Mouse (Mus musculus): ENCODE data around the gene Myo5c. TPM values are rescaled to one million over a fixed set of nuclear protein-coding genes. Genes with fewer than 3 reads are reported as not detected.

Myo5c gene
- polyA plus RNA-seq, 1 experiment = 2.0 TPM

GRCm38 (mm10) chr9:75274486-75274885, 42.7 kb downstream of the Myo5c start:
- DNase-seq (ENCODE audit: extremely low spot score in 1 of 2, low spot score in 1 of 2) = no peak

DNA sequence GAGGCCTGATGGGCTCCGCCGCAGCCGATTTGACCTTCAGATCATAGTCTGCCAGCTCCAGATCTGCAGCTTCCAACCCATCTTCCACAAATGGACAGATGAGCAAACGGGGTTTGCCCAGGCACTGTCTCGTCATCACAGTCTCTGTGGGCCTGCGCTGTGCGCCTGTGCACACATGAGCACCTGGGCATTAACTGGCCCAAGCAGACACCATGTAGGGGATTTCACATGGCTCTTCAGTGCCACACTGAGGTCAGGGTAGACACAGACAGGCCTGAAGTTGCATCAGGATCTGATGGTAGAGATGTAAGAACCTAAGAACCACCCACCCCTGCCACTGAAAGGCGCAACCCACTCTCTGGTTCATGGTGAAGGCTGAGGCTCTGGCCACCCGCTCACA, 43.2 kb downstream of the Myo5c start:
- no peak for DNase-seq (ENCODE audit: extremely low spot score in 1 of 2, low spot score in 1 of 2)

DNA sequence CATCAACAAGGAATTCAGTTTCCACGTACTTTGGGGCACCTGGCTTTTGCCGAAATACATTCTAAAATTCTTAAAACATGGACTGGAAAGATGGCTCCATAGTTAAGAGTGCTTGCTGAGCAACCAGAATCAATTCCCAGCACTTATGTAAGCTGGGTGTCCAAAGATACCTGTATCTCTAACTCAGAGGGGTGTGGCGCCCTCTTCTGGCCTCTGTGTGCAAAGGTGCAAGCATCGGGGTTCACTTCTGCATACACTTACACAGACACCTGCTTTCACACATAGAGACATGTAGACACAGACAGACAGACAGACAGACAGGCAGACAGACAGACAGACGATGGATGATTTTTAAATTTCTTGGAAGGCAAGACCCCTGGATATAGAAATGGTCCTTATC, 49.0 kb downstream of the Myo5c start:
- DNase-seq (ENCODE audit: extremely low spot score in 1 of 2, low spot score in 1 of 2) = peak in 1 of 2 experiments; percentile 76

- DNase-seq (ENCODE audit: extremely low spot score in 1 of 2, low spot score in 1 of 2) = no peak
Measured at GRCm38 (mm10) chr9:75282179-75282578, 50.4 kb downstream of the Myo5c start.

DNA sequence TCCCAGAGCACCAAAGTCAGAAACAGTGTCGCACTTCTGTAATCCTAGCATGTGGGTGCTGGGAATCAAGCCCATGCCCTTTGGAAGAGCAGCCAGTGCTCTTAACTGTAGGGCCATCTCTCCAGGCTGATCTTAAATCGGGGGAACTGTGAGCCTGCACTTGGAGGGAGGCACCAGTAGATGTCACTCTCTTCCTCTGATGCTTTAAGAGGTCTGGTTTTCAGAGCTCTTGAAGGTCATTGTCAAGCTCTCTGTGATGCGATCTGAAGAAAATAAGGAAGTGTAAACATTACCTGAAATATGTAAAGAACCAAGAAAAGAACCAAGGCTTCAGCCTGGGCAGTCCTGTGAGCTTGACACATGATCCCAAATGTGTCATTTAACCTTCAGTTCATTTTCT, 51.0 kb downstream of the Myo5c start:
- DNase-seq (ENCODE audit: extremely low spot score in 1 of 2, low spot score in 1 of 2) = peak; percentile 50 to 81

DNA sequence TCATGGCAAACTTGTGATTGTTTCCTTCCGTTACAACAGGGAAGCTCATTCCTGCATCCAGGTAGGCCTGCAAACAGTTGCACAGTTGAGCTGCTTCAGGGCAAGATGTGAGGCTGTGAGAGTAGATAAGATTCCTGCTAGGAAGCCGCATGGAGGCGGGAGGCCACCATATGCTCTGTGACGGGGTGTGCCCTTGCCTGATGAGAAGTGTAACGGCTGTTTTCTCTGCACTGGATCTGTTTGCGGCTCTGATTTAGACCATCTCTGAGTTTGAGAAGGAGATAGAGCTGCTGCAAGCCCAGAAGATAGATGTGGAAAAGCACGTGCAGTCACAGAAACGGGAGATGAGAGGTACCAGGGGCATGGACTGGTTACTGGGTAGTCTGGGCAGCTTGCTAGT, 51.8 kb downstream of the Myo5c start:
- no peak for DNase-seq (ENCODE audit: extremely low spot score in 1 of 2, low spot score in 1 of 2)

- DNase-seq (ENCODE audit: extremely low spot score in 1 of 2, low spot score in 1 of 2) = no peak
Measured at GRCm38 (mm10) chr9:75285363-75285762, 53.5 kb downstream of the Myo5c start.

- no peak for DNase-seq (ENCODE audit: extremely low spot score in 1 of 2, low spot score in 1 of 2)
Measured at GRCm38 (mm10) chr9:75287636-75288035, 55.8 kb downstream of the Myo5c start.

GRCm38 (mm10) chr9:75289545-75289944, 57.7 kb downstream of the Myo5c start:
- peak in 1 of 2 experiments; percentile 46 for DNase-seq (ENCODE audit: extremely low spot score in 1 of 2, low spot score in 1 of 2)

GRCm38 (mm10) chr9:75299342-75299741, 67.5 kb downstream of the Myo5c start:
- peak in 1 of 2 experiments; percentile 56 for DNase-seq (ENCODE audit: extremely low spot score in 1 of 2, low spot score in 1 of 2)

- DNase-seq (ENCODE audit: extremely low spot score in 1 of 2, low spot score in 1 of 2) = no peak
Measured at GRCm38 (mm10) chr9:75303033-75303432, 71.2 kb downstream of the Myo5c start.

- DNase-seq (ENCODE audit: extremely low spot score in 1 of 2, low spot score in 1 of 2) = no peak
Measured at GRCm38 (mm10) chr9:75303701-75304261, 72.0 kb downstream of the Myo5c start.

GRCm38 (mm10) chr9:75304286-75304685, 72.5 kb downstream of the Myo5c start:
- DNase-seq (ENCODE audit: extremely low spot score in 1 of 2, low spot score in 1 of 2) = no peak

DNA sequence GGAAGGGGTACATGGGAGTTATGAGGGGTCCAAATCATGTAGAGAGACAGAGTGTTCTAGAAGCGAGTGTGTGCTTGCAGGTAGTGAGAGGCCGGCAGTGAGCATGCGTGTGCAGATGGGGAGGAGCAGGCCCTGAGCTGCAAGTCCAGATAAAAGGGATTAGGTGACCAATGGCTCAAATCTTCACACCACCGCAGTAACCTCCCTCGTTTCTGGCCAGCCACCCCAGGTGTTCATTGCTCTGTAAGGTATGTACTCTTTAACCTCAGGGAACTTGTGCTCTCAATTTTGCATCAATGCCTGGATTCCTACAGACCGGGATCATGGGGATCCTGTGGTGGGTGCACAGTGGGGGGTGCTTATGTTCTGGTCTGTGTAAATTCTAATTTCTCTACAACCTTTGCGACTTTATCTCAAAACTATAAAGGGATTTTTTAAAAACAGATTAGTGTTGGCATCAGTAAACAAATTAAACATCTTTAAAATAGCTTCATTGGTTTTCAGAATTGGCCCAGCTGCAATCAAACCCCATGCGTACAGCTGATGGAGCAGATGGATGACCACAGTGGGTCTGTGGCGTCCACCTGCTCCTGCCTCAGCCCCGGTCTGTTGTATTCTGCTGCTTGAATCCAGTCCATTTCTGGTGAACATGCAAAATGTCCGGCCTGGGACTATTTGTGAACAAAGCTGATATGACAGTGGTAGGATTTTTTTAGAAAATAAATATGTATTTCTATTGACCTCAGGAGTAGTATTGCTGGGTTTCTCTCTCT, 74.5 kb downstream of the Myo5c start, which contains the start of gene Gnb5:
Gene Gnb5, plus strand, starts transcription at position 163 of the 773 bp plus-strand sequence.
- DNase-seq (ENCODE audit: extremely low spot score in 1 of 2, low spot score in 1 of 2) = no peak

DNA sequence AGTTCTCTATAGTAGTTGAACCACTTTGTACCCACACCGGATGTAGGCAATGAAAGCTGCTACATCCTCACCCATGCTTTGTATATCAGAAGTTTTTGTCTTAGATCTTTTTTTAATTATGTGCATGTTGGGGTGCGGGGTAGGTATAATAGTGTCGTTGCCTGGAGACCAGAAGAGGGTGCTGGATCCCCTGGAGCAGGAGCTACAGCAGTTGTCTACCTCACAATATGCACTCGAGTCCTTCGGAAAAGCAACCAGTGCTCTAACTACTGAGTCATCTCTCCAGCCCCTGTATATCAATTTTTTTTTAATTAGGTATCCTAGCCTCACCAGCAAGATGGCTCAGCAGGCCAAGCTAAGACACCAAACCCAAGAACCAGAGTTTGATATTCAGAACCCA, 75.2 kb downstream of the Myo5c start:
- no peak for DNase-seq (ENCODE audit: extremely low spot score in 1 of 2, low spot score in 1 of 2)

GRCm38 (mm10) chr9:75308621-75309020, 76.8 kb downstream of the Myo5c start:
- DNase-seq (ENCODE audit: extremely low spot score in 1 of 2, low spot score in 1 of 2) = no peak

- DNase-seq (ENCODE audit: extremely low spot score in 1 of 2, low spot score in 1 of 2) = peak; percentile 49 to 92
Measured at GRCm38 (mm10) chr9:75312008-75312407, 80.2 kb downstream of the Myo5c start.

DNA sequence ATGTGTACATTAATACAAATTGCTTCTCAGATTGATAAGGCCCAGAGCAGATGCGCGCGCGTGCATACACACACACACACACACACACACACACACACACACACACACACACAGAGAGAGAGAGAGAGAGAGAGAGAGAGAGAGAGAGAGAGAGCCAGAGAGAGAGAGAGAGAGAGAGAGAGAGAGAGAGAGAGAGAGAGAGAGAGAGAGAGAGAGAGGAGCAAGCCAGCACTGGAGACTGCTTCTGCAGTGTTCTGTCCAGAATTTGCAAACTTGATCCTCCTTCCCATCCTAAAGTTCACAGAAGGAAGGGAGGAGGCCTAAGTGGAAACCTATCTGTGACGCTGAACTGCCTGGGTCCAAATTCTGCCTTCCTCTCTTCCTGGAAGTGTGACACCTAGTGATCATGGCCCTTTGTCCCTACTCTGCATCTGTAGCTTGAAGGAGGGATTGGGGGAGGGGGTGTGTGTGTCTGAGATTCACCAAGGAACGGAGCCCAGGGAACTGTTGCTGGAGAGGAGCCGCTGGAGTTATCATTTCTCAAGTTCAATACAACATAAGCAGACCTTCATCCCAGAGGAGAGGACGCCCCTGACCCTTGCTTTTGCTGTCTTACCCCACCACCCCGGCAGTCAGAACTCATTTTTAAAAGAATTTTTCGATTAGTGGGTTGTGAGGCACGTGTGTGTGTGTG, 81.5 kb downstream of the Myo5c start:
- no peak for DNase-seq (ENCODE audit: extremely low spot score in 1 of 2, low spot score in 1 of 2)

- peak; percentile 57 to 89 for DNase-seq (ENCODE audit: extremely low spot score in 1 of 2, low spot score in 1 of 2)
Measured at GRCm38 (mm10) chr9:75313832-75314516, 82.2 kb downstream of the Myo5c start.

GRCm38 (mm10) chr9:75314517-75315105, 82.8 kb downstream of the Myo5c start:
- DNase-seq (ENCODE audit: extremely low spot score in 1 of 2, low spot score in 1 of 2) = no peak

DNA sequence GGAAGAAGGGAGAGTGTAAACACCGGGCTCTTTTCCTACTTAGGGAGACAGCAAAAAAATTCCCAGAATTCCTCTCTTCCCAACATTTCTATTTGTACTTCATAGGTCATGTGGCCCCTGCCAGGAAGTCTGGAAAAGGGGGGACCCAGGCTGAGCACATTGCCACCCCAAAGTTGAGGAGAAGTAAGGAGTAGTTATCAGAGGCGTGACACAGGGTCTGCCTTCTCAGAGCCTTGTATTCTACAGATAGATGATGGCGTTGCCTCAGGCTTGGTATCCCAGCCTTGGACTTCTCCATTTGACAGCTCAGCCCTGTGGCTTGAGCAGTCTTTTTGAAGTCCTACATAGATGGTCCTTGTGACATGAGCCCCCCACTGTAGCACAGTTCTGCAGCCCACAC, 83.4 kb downstream of the Myo5c start:
- DNase-seq (ENCODE audit: extremely low spot score in 1 of 2, low spot score in 1 of 2) = no peak
